Mouse (Mus musculus) granulocyte monocyte progenitor cell, adult 5-6 weeks (primary cell): ENCODE measurements around the gene Rbms3. TPM values are rescaled to one million over a fixed set of nuclear protein-coding genes. Genes with fewer than 3 reads are reported as not detected.

ENCODE experiments used
- ATAC-seq: replicated peaks from 2 replicates; pipeline ENCODE4 v1.8.0; 2016; ENCODE audit warnings: mild to moderate bottlenecking, moderate TSS enrichment, inconsistent platforms; ENCODE audit not compliant: poor library complexity, severe bottlenecking
- total RNA-seq, 2 experiments: library from RNA; stranded (forward) in 1 of 2; stranded (reverse) in 1 of 2; fragments of 200-712, 200-1000 nt in 1 of 2; fragments of >200 nt in 1 of 2; fragmentation: Nextera tagmentation in 1 of 2; gene quantifications; 2 replicates each; pipeline ENCODE4 v1.2.3; 2014 to 2017

Rbms3 gene
- total RNA-seq, 2 experiments from 2014 or later, result not detected

GRCm38 (mm10) chr9:117200067-117200658 lies 429.6 kb downstream of the Rbms3 start:
- no peak for ATAC-seq

DNA sequence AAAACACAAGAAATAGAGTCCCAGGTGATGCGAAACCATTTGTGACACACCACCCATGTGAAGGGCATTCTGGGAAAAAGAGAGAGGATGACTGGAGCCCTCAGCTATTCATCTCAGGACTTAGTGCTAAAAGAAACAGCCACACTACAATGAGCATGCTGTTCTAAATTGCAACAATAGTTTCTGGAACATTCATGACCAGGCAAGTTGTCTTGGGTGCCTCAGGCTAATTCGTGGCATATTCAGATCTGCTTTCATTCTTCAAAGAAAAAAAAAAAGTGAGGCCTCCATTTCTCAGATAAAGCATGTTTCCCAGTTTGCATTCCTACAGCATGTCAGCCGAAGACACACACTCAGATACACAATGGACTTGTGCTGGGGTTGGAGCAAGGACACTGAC lies 432.2 kb downstream of the Rbms3 start:
- no peak for ATAC-seq

- no peak for ATAC-seq
Observed at GRCm38 (mm10) chr9:117192565-117193540, 436.9 kb downstream of the Rbms3 start.

GRCm38 (mm10) chr9:117192093-117192492 lies 437.6 kb downstream of the Rbms3 start:
- ATAC-seq, result no peak

DNA sequence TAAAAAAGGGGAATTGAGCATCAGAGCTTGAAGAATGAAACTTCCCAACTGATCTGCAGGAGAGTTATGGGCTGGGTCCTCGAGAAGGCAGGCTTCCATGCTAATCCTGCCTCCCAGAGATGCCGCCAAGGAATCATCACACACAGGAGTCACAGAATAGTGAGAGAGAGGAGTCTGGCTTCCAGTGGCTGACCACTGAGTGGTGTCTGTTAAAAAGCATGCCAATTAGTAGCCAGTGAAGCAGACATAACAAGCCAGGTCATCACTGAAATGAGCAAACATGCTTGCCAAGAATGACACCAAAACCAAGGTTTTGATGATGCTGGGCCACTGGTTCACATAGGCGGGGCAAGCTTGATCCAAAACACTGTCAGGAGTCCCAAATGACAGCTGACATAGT lies 441.3 kb downstream of the Rbms3 start:
- ATAC-seq, result no peak

DNA sequence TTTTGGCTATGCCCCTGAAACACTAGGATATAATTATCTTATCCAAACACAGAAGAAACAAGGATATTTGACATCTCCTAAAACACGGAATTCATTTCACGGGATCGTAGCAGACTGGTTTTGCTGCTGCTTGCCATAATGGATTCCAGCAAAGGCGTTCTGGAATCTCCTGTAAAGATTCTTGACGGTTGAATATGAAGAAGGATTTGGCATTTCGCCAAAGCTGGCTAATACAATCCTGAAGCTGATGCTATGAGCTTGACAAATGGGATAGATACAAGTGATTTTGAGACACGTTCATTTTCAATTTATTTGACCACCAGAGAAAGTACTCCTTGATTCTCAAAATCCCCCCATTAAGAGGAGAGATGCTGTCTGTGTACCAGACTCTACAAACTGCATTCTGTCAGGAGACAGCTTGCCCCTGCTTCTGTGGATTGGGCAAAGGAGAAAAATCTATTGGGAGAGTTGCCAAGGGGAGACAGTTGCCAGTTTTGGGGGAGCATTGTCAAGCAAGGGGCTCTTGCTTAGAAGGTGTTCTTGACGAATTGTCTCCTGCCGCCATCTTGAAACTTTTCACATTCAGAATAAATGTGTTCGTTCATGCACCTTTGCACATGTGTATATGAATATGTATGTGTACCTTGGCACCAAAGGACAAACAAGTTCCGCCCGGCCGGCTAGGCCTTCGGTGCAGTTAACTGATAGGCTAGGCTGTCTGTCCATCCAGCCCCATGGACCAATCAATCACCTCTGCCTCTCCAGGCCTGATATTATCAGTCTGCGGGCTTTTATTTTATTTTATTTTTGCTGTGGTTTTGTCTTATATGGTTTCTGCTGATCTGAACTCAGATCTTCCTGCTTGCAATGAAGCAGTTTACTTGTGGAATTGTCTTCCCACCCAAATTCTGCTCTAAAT lies 442.3 kb downstream of the Rbms3 start:
- no peak for ATAC-seq

- ATAC-seq, result no peak
Observed at GRCm38 (mm10) chr9:117180658-117181057, 449.1 kb downstream of the Rbms3 start.

- no peak for ATAC-seq
Observed at GRCm38 (mm10) chr9:117178366-117178765, 451.3 kb downstream of the Rbms3 start.

- no peak for ATAC-seq
Observed at GRCm38 (mm10) chr9:117172526-117172925, 457.2 kb downstream of the Rbms3 start.

- no peak for ATAC-seq
Observed at GRCm38 (mm10) chr9:117169196-117169595, 460.5 kb downstream of the Rbms3 start.

- no peak for ATAC-seq
Observed at GRCm38 (mm10) chr9:117163143-117163542, 466.6 kb downstream of the Rbms3 start.

- no peak for ATAC-seq
Observed at GRCm38 (mm10) chr9:117161150-117161549, 468.6 kb downstream of the Rbms3 start.

- ATAC-seq, result no peak
Observed at GRCm38 (mm10) chr9:117156330-117156905, 473.3 kb downstream of the Rbms3 start.

- ATAC-seq, result no peak
Observed at GRCm38 (mm10) chr9:117154590-117154989, 475.1 kb downstream of the Rbms3 start.

DNA sequence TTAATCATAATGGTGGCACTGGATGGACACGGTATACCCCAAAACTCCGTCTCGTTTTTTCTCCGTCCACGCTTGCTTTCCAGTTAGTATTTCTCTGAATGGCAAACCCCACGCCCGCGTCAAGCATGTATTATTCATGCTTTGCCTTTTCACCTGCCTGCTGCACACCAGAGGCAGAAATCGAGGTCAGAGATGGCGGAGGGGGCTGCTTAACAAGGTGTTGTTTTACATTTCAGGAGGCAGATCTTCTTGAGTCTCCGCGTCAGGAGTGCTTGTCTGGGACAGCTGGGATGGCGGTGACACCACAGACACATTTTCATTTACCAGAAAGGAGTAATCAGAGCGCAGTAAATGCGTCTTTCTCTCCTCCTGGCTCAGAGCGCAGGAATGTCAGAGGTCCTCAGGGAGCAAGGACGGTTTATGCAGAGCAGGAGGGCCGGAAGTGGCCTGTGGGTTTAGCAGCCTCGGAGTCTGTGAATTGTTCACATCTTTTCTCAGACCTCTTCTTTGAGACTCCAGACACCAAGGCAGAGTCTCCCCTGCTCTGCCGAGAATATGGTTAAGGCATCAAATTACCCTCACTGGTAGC lies 475.9 kb downstream of the Rbms3 start:
- no peak; the same call in 1 of the 2 replicates for ATAC-seq

DNA sequence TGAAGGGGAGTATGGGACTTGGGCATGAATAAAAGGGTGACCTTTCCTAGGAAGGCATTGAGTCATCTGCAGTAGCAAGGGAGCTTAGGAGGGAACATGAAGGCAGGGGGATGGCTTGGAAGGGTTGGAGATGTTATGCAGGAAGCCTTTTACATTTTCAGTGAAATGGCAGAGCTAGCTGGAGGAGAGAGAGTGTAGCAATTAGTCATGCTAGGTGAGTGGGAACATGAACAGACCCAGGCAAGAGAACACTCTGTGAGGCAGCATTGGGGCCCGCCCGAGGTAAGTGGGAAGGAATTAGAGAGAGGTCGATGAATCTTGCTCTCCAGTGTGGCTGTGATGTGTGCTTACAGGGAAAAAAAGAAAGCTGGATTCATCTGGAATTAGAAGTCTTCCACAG lies 477.8 kb downstream of the Rbms3 start:
- no peak for ATAC-seq

DNA sequence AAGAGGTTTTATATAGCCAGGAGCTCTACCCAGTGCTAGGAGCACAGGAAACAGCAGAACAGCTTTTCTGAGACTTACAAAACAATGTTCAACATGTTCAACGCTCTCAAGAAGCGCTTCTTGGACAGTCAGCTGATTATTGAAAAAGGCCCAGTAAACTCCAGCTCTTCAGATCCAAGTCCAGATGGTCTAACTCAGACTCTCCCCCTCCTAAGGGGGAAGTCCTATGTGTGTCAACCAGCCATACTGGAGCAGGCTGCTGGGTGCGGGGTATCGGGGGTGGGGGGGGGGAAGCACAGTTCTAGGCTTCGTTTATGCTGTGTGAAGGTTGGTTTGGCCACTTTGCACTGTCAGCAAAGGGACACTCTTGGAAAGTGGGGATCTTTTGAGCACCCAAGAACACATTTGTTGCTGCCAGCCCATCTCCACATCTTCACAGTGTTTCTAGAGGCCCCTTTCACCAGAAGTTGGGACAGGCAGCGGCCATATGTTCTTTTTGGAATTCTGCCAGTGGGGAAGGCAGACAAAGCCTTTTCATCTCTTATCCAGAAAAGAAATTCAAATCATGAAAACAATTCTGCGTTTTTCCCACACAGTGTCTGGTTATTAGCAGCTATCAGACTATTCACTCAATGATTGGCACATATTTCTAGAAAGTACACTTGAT lies 485.5 kb downstream of the Rbms3 start:
- ATAC-seq, result no peak

DNA sequence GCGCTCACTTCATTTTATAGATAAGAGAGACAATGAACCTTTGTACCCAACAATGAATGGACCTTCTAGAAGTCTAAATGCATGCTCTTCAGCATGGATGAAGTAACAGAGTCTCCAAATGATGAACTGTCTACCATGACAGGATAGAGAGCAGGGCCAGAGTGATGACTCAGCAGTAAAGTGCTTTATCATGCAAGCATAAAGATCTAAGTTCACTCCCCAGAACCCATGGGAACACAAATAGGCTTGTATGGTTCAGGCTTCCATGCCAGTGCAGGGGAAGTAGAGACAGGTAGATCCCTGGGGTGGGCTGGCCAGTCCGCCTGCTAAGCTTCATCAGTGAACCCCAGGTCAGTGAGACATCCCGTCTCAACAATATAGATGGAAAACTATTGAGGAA lies 489.7 kb downstream of the Rbms3 start:
- ATAC-seq, result no peak

- ATAC-seq, result 0 out of 2 replicates have a peak, but pooled peaks have one; percentile 19
Observed at GRCm38 (mm10) chr9:117136410-117136809, 493.3 kb downstream of the Rbms3 start.
